Mouse (Mus musculus): ENCODE results near the gene Tmie. TPM values are rescaled to one million over a fixed set of nuclear protein-coding genes. Genes with fewer than 3 reads are reported as not detected.

Gene Tmie
- total RNA-seq (2023): 10 to 100 TPM; 29.8 to 30.7 TPM

GRCm38 (mm10) chr9:110879998-110880561, at the start of gene Tmie:
Gene Tmie (minus strand): TSS chr9:110880113.

GRCm38 (mm10) chr9:110916786-110917185, 36.9 kb upstream of the Tmie start, which contains the start of gene Fam240a:
Gene Fam240a (minus strand): TSS chr9:110916861.

DNA sequence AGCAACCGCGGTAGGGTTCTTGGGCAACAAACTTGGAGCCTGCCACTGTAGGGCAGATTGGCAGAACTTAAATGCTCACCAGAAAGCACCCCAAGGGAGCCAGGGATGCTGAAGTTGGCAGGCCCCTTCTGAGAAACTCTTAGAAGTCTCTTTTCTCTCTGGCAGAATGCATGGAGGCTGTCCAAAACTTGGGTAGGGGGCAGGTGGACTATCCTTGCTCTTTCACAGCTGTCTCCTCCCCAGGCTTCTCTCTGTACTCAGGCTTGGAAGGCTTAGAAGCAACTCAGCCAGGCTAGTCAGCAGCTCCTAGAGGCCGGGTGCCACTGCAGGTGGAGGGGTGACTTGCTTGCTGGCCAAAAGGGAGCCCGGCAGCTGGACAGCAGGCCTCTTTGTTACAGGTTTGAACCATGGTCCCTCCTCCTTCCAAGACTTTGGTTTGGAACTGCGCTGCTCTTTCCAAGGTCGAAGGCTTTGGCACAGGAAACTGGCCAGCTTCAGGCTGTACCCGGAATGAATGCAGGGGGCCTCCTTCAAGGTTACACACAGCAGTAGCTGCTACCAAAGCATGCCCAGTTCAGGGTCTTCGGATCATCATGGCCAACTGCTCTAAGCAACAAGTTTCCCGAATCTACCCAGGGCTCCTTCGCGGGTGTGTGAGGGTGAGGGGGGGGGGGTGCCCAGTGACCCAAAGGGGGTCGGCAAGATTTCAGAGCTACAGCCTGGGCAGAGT, 557 bp downstream of the Tmie start, which contains the start of gene Als2cl:
Als2cl (plus strand) TSS at position 680 of the 730 bp plus-strand sequence.

DNA sequence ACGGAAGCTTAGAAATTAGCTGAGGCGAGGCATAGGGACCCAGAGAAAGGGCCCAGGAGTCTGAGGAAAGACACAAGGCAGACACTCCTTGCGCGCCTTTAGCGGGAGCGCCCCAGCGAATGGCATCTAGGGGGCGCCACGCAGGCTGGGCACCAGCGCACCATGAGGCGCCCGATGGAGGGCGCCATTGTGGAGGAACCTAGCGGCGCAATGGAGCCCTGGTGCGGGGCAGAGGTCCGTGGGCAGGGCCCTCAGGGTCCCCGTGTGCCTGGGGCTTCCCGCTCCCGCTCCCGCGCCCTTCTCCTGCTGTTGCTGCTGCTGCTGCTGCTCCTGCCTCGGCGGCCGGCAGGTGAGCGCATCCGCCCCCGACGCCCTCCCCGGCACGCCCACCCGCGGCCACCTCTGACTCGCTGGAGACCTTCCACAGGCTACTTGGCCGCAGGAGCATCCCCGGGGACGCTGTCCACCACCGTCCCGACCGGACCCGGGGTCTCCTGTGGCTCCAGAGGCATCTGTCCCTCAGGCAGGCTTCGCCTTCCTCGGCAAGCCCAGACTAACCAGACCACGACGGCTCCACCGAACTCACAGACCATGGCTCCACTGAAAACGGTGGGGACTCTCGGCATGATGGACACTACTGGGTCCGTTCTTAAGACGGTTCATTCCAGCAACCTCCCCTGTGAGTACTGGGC, 22.0 kb downstream of the Tmie start, which contains the start of gene Prss50:
Prss50 (plus strand) TSS at position 187 of the 692 bp plus-strand sequence.

DNA sequence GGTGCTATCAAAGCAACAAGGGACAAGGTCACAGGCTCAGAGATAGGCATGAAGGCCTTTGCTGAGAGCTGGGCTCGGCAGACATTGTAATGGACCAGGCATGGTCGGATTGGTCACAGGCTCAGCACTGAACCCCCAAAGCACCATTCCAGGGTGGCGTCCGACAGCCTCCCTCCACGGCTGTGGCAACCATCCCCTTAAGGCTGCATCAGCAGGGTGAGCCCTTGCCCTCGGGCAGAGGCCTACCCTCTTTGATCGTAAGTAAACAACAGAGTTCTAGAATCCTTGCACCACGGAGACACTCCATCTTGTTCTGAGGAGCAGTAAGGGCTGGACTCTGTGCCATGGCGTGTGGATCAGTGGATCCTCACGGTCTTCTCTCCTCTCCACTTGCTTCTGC, 35.7 kb downstream of the Tmie start, which contains the start of gene Prss46:
Prss46 (plus strand) TSS at position 301 of the 400 bp plus-strand sequence.

DNA sequence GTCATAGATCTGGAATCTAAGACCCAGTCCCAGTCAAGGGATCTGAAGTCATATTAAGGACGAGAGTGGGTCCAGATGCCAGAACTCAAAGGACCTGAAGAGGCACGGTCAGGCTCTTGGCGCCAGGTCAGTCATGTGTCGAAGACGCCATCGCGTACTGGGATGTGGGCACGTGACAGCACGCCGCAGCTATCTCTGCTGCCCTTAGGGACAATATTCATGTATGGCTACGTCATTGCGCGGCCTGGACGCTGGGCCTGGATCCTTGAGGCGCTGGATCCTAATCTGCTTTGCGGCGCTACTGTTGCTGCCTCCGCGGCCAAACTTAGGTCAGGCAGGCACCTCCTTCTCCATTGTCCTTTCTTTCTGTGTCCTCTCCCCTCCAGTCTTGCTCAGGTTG, 45.5 kb downstream of the Tmie start, which contains the start of gene Prss45:
Prss45 (plus strand) TSS at position 178 of the 400 bp plus-strand sequence.

GRCm38 (mm10) chr9:110826390-110826789, 53.5 kb downstream of the Tmie start, which contains the start of gene Prss43:
Gene Prss43 (plus strand): TSS chr9:110826690.

Other genes with a start within 250 kb of the Tmie start
- gene Nbeal2, start 226.0 kb downstream of the Tmie start, total RNA-seq (2023): 100 to 1,000 TPM; 113 to 134 TPM
- gene Ccdc12, start 223.6 kb downstream of the Tmie start, total RNA-seq (2023): 10 to 100 TPM; 85.4 to 95.4 TPM
- not detected for gene Myl3, start 138.3 kb downstream of the Tmie start, total RNA-seq (2023)
- not detected for gene Pth1r, start 133.0 kb downstream of the Tmie start, total RNA-seq (2023)
- not detected for gene Prss42, start 81.9 kb downstream of the Tmie start, total RNA-seq (2023)
- gene Prss44, start 66.1 kb downstream of the Tmie start, total RNA-seq (2023): not detected
- gene Prss43, start 53.4 kb downstream of the Tmie start, total RNA-seq (2023): not detected
- gene Prss45, start 45.5 kb downstream of the Tmie start, total RNA-seq (2023): not detected
- gene Prss46, start 35.6 kb downstream of the Tmie start, total RNA-seq (2023): not detected
- gene Prss50, start 22.1 kb downstream of the Tmie start, total RNA-seq (2023): under 1 TPM in 1 of 2 experiments, not detected in 1; 0.92 TPM
- gene Als2cl, start 243 bp downstream of the Tmie start, total RNA-seq (2023): 100 to 1,000 TPM; 470 to 474 TPM
- gene Fam240a, start 36.7 kb upstream of the Tmie start, total RNA-seq (2023): 1 to 10 TPM; 3.6 to 5.6 TPM
- gene Tdgf1, start 66.0 kb upstream of the Tmie start, total RNA-seq (2023): under 1 TPM in 1 of 2 experiments, not detected in 1; 0.86 TPM
- under 1 TPM; 0.15 to 0.35 TPM for gene Lrrc2, start 71.4 kb upstream of the Tmie start, total RNA-seq (2023)
- not detected for gene Rtp3, start 110.5 kb upstream of the Tmie start, total RNA-seq (2023)
- 1 to 10 TPM; 4.8 to 5.4 TPM for gene Ltf, start 139.2 kb upstream of the Tmie start, total RNA-seq (2023)
- 1 to 10 TPM; 3.1 to 4.7 TPM for gene Ccrl2, start 177.4 kb upstream of the Tmie start, total RNA-seq (2023)
- gene Lrrfip2, start 237.5 kb upstream of the Tmie start, total RNA-seq (2023): 10 to 100 TPM; 27.0 to 27.1 TPM

Measured in T-cell, adult 66 days (primary cell).